In genomic region chr14:122449601-122450495, GRCm38 (mm10) we compare ENCODE assay signal across 8 mouse cellular contexts. TPM values are rescaled to one million over a fixed set of nuclear protein-coding genes. Genes with fewer than 3 reads are reported as not detected.
DNase-seq lines count a peak whose midpoint lies in the region; ATAC-seq and TF ChIP-seq lines count a peak whose summit lies in the region.

No protein-coding gene starts in this region.

- no peaks in the 10 kb centered on the region for H3K36me3 ChIP-seq in kidney, postnatal 0 days (ENCODE audit: insufficient read depth, low read length)
- no peaks in the 10 kb centered on the region for H3K36me3 ChIP-seq in hindbrain, embryonic 14.5 days (replicated peaks; ENCODE audit: control insufficient read depth, insufficient read depth)
- no peaks in the 10 kb centered on the region for H3K36me3 ChIP-seq in neural tube, embryonic 11.5 days (ENCODE audit: control insufficient read depth, insufficient read depth, low read length)

- no peak for DNase-seq in kidney, postnatal 0 days (ENCODE audit: low spot score)
- DNase-seq in kidney, adult 9 months: no peak
- peak; percentile 56 to 63 for DNase-seq in cerebellum, postnatal 25 days
- DNase-seq in hindbrain, embryonic 14.5 days (ENCODE audit: low spot score): no peak
- peak; percentile 55 for DNase-seq in neural tube, embryonic 11.5 days (ENCODE audit: low spot score)
- DNase-seq in ovary, postnatal 10 days (ENCODE audit: low spot score): no peak
- no peak for DNase-seq in left cerebral cortex, adult 9 months (ENCODE audit: low spot score in 2 of 2)
- DNase-seq in frontal cortex, adult 2 months (ENCODE audit: extremely low spot score in 1 of 2, low spot score in 1 of 2): no peak

- no peaks in the 10 kb centered on the region for H3K9me3 ChIP-seq in kidney, postnatal 0 days (replicated peaks; ENCODE audit: low read length)
- no peaks in the 10 kb centered on the region for H3K9me3 ChIP-seq in hindbrain, embryonic 14.5 days (ENCODE audit: control insufficient read depth, low read length)
- no peaks in the 10 kb centered on the region for H3K9me3 ChIP-seq in neural tube, embryonic 11.5 days (ENCODE audit: control insufficient read depth, low read length)

- WGBS in kidney, postnatal 0 days: 3% methylated on average over 29 of the region's 29 CpGs
- WGBS in hindbrain, embryonic 14.5 days: 2% methylated on average over 29 of the region's 29 CpGs
- WGBS in neural tube, embryonic 11.5 days: 4% methylated on average over 29 of the region's 29 CpGs

- H3K4me1 ChIP-seq in kidney, postnatal 0 days (replicated peaks; ENCODE audit: insufficient read depth, low read length): peaks cover 10% of the 10 kb centered on the region; the same call in 1 of the 2 replicates
- H3K4me1 ChIP-seq in hindbrain, embryonic 14.5 days (replicated peaks; ENCODE audit: control insufficient read depth, insufficient read depth, low read length): peaks cover 23% of the 10 kb centered on the region
- peaks cover 23% of the 10 kb centered on the region for H3K4me1 ChIP-seq in neural tube, embryonic 11.5 days (ENCODE audit: control insufficient read depth, insufficient read depth, low read length)

- H3K9ac ChIP-seq in kidney, postnatal 0 days (ENCODE audit: low read depth, low read length): no peak overlapping the region
- H3K9ac ChIP-seq in hindbrain, embryonic 14.5 days: peak overlapping the region; percentile 64
- H3K9ac ChIP-seq in neural tube, embryonic 11.5 days (ENCODE audit: low read length): peak overlapping the region; percentile 67

- H3K27me3 ChIP-seq in kidney, postnatal 0 days (ENCODE audit: insufficient read depth, low read length): peaks cover 62% of the 10 kb centered on the region
- H3K27me3 ChIP-seq in hindbrain, embryonic 14.5 days (ENCODE audit: control insufficient read depth, insufficient read depth, low read length): peaks cover 67% of the 10 kb centered on the region
- H3K27me3 ChIP-seq in neural tube, embryonic 11.5 days (ENCODE audit: control insufficient read depth, insufficient read depth, low read length): peaks cover 40% of the 10 kb centered on the region

- no peak for ATAC-seq in kidney, postnatal 0 days (replicated peaks; ENCODE audit: low FRiP score, low read depth)
- ATAC-seq in hindbrain, embryonic 14.5 days (ENCODE audit: low FRiP score): no peak
- ATAC-seq in neural tube, embryonic 11.5 days (ENCODE audit: insufficient read depth, low FRiP score, low TSS enrichment): no peak

- H3K4me2 ChIP-seq in kidney, postnatal 0 days (ENCODE audit: low read length): peak overlapping the region; percentile 54
- peak overlapping the region; percentile 62 for H3K4me2 ChIP-seq in hindbrain, embryonic 14.5 days (replicated peaks)
- H3K4me2 ChIP-seq in neural tube, embryonic 11.5 days (ENCODE audit: low read depth): peak overlapping the region; percentile 73

- peak overlapping the region; percentile 27 for H3K4me3 ChIP-seq in kidney, postnatal 0 days (replicated peaks; ENCODE audit: low read depth, low read length)
- peak overlapping the region; percentile 40 for H3K4me3 ChIP-seq in hindbrain, embryonic 14.5 days (replicated peaks; ENCODE audit: low read length)
- H3K4me3 ChIP-seq in neural tube, embryonic 11.5 days (ENCODE audit: low read depth, low read length): peak overlapping the region; percentile 37

- no peak for TF ChIP-seq CTCF in kidney, postnatal 0 days (IDR thresholded peaks at IDR 0.05; ENCODE audit: low read depth)

- no peak overlapping the region for H3K27ac ChIP-seq in kidney, postnatal 0 days
- peak overlapping the region; percentile 80 for H3K27ac ChIP-seq in hindbrain, embryonic 14.5 days
- peak overlapping the region; percentile 62 for H3K27ac ChIP-seq in neural tube, embryonic 11.5 days (ENCODE audit: low read depth, low read length)

RNA-seq across cellular contexts. Expression of gene Gm5089, which starts 1.1 kb away (rescaled TPM):
- not detected in 2 replicates for polyA plus RNA-seq in kidney, postnatal 0 days (2015; fragmentation: Nextera tagmentation; extraction: Ambion mirVana)
- 0.50 and 1.2 TPM in 2 replicates for polyA plus RNA-seq in hindbrain, embryonic 14.5 days (2014; fragmentation: Nextera tagmentation; extraction: Ambion mirVana)
- 0.23 and 0.35 TPM in 2 replicates for polyA plus RNA-seq in neural tube, embryonic 11.5 days (2014; fragmentation: Nextera tagmentation; extraction: Ambion mirVana)
- 0.06 and 0.10 TPM in 2 replicates for polyA plus RNA-seq in frontal cortex, adult 2 months (2012; rRNA removed)

RNA-seq across cellular contexts. Expression of gene Zic5, which starts 15.6 kb away (rescaled TPM):
- 0.06 and 0.11 TPM in 2 replicates for polyA plus RNA-seq in kidney, postnatal 0 days (2015; fragmentation: Nextera tagmentation; extraction: Ambion mirVana)
- polyA plus RNA-seq in hindbrain, embryonic 14.5 days (2014; fragmentation: Nextera tagmentation; extraction: Ambion mirVana): 11.6 and 14.0 TPM in 2 replicates
- polyA plus RNA-seq in neural tube, embryonic 11.5 days (2014; fragmentation: Nextera tagmentation; extraction: Ambion mirVana): 10.3 and 10.8 TPM in 2 replicates
- polyA plus RNA-seq in frontal cortex, adult 2 months (2012; rRNA removed): 2.9 and 3.4 TPM in 2 replicates

RNA-seq across cellular contexts. Expression of gene Zic2, which starts 25.4 kb away (rescaled TPM):
- not detected in 2 replicates for polyA plus RNA-seq in kidney, postnatal 0 days (2015; fragmentation: Nextera tagmentation; extraction: Ambion mirVana)
- polyA plus RNA-seq in hindbrain, embryonic 14.5 days (2014; fragmentation: Nextera tagmentation; extraction: Ambion mirVana): 10.6 and 11.4 TPM in 2 replicates
- polyA plus RNA-seq in neural tube, embryonic 11.5 days (2014; fragmentation: Nextera tagmentation; extraction: Ambion mirVana): 6.3 and 7.6 TPM in 2 replicates
- polyA plus RNA-seq in frontal cortex, adult 2 months (2012; rRNA removed): 21.3 and 21.5 TPM in 2 replicates

RNA-seq across cellular contexts. Expression of gene Gm10837, which starts 40.5 kb away (rescaled TPM):
- polyA plus RNA-seq in kidney, postnatal 0 days (2015; fragmentation: Nextera tagmentation; extraction: Ambion mirVana): not detected in 2 replicates
- 0.31 and 0.95 TPM in 2 replicates for polyA plus RNA-seq in hindbrain, embryonic 14.5 days (2014; fragmentation: Nextera tagmentation; extraction: Ambion mirVana)
- 0.51 and 0.54 TPM in 2 replicates for polyA plus RNA-seq in neural tube, embryonic 11.5 days (2014; fragmentation: Nextera tagmentation; extraction: Ambion mirVana)
- not detected in 2 replicates for polyA plus RNA-seq in frontal cortex, adult 2 months (2012; rRNA removed)

Comparison
In these comparisons a context has a peak if more than half of its experiments do, and no peak if none do; other contexts are left out.
1. DNase-seq: peak in cerebellum, postnatal 25 days (2 of 2) and neural tube, embryonic 11.5 days (single experiment); none in kidney, postnatal 0 days (single experiment), kidney, adult 9 months (single experiment), hindbrain, embryonic 14.5 days (single experiment), ovary, postnatal 10 days (single experiment), left cerebral cortex, adult 9 months (0 of 2) and frontal cortex, adult 2 months (0 of 2).
2. Peak in every context shown above with its lines, with median percentiles within 50 percentile points of each other: H3K4me2 ChIP-seq and H3K4me3 ChIP-seq.